Mouse (Mus musculus) telencephalon, adult 2 months (tissue): ENCODE data around the gene Meox1.
A peak's percentile ranks its signal among the peaks of the same experiment; 100 is the strongest.

Source experiments
- DNase-seq: peaks from one replicate; pipeline ENCODE4 v3.0.0-alpha.2; 2011; ENCODE audit warnings: low read depth, low spot score

The Meox1 gene

GRCm38 (mm10) chr11:101855950-101856712 is 38.0 kb downstream of the Meox1 start:
- DNase-seq = no peak

GRCm38 (mm10) chr11:101851042-101851441 is 43.1 kb downstream of the Meox1 start:
- DNase-seq = no peak

- no peak for DNase-seq
These were observed 44.9 kb downstream of the Meox1 start for GRCm38 (mm10) chr11:101849286-101849685.

DNA sequence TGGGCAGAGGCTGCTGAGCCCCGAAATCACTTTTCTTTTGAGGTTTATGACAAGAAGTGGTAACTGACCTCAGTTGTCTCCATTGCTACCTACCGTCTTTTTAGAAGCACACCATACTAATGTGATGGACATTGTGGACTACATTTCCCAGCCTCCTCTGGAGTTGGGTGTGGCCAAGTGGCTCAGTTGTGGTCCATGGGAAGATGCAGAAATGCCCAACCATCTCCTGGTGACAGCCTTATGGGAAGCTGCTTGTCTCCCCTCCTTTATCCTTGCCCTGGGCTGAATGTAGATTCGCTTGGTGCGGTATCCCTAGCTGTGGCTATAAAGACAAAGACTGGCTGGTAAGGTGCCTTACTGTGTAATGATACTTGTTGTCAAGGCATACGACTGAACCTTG is 46.7 kb downstream of the Meox1 start:
- DNase-seq = no peak

GRCm38 (mm10) chr11:101842773-101843163 is 51.4 kb downstream of the Meox1 start:
- DNase-seq = no peak

GRCm38 (mm10) chr11:101841998-101842772 is 52.0 kb downstream of the Meox1 start:
- peak; percentile 44 for DNase-seq

GRCm38 (mm10) chr11:101840405-101840804 is 53.8 kb downstream of the Meox1 start:
- DNase-seq = no peak

- DNase-seq = no peak
These were observed 54.7 kb downstream of the Meox1 start for GRCm38 (mm10) chr11:101839426-101839825.

- peak; percentile 77 for DNase-seq
These were observed 62.2 kb downstream of the Meox1 start for GRCm38 (mm10) chr11:101832001-101832400.

DNA sequence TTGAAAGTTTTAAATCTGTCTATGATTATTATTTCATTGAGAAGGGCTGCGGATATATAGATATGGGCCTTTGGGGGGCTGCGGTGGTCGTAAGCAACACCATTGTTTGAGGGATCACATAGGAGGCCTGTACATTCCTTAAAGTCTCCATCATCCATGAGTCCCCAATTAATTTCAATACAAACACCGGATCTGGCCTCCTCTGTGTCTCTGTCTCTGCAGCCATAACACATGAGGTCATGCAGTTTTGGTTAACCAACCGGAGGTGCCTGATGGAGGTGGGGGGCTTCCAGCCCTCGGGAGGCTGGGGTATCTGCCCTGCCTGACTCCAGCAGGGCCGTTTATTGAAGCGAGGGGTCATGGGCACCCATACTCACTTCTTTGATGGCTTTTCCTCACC is 63.6 kb downstream of the Meox1 start:
- DNase-seq = no peak

DNA sequence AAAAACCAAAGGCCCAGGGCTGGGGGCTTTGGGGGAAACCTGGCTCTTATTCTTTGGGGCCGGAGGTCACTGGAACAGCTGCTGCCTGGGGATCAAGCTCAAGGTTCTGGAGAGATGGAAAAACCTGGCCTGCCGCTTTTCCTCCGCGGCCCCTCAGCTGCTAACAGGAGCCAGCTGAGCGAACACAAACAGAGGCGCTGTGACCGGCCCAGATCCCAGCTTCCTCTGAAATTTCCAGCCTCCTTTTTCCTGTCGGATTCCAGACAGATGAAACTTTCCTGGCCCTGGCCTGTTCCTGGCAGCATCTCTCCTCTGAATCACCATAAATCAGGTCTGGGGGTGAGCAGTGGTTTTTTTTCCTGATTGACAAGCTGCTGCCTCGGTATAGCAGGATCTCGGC is 64.1 kb downstream of the Meox1 start:
- DNase-seq = no peak

- no peak for DNase-seq
These were observed 65.5 kb downstream of the Meox1 start for GRCm38 (mm10) chr11:101828718-101829117.
